Mouse (Mus musculus) bone marrow, adult 2 months (tissue): ENCODE measurements around the gene Antxr1.

ENCODE experiments used
- CTCF ChIP-seq: fragments of 200-500 bp; IDR thresholded peaks from 2 replicates; pipeline ENCODE4 v1.5.1; 2011; ENCODE audit warnings: low read length, control low read depth; ENCODE audit not compliant: control insufficient read depth, insufficient read depth
- POLR2A ChIP-seq: fragments of 200-500 bp; IDR thresholded peaks from 2 replicates; pipeline ENCODE4 v1.6.1; 2011; ENCODE audit warnings: low read depth, mild to moderate bottlenecking, control low read depth, low read length, borderline replicate concordance; ENCODE audit not compliant: control insufficient read depth

DNA sequence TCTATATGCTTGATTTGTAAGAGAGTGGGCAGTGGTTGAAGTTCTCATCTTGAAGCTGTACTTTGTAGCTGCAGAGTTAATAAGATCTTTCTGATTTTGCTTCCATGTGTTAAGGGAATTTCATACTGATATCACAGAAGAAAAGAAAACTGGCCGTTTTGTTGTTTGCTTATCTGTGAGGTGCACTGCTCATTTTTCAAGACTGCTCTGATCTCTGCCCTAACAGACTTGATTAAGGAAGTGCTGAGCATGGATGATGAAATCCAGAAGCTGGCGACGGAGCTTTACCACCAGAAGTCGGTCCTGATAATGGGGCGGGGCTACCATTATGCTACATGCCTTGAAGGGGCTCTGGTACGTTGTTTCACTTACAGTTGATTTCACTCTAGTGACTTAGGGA lies 250.6 kb downstream of the Antxr1 start:
- TF ChIP-seq CTCF (no peak), POLR2A (no peak)
